Mouse (Mus musculus) kidney, postnatal 25 days (tissue): Measurements from ENCODE around the gene Gm7982.
"Not testable (repeated sequence)": the region's sequence is repeated elsewhere in the genome, so short reads cannot be mapped to it uniquely, and the experiment has no call there.

Experiments
- DNase-seq, 2 experiments: peaks; one replicate each; pipeline ENCODE4 v3.0.0; 2021; ENCODE audit warnings: mixed read lengths in 2 of 2

Gm7982 gene

GRCm38 (mm10) chr5:95741714-95742113 lies at the start of gene Gm7982:
Gene Gm7982 (plus strand): TSS chr5:95742014.
- not testable (repeated sequence) for DNase-seq

GRCm38 (mm10) chr5:95736073-95736472 lies 5.7 kb upstream of the Gm7982 start, which contains the start of gene Gm7978:
Gene Gm7978 (minus strand): TSS chr5:95736173.
- not testable (repeated sequence) for DNase-seq

- not testable (repeated sequence) for DNase-seq
Observed at GRCm38 (mm10) chr5:95775690-95776089, 33.9 kb downstream of the Gm7982 start, which contains the start of gene E330014E10Rik. Gene E330014E10Rik (plus strand): TSS chr5:95775990.
